Mouse (Mus musculus) small intestine, adult 2 months (tissue): ENCODE data around the gene Gtsf1. TPM values are rescaled to one million over a fixed set of nuclear protein-coding genes. Genes with fewer than 3 reads are reported as not detected.
A peak's percentile ranks its signal among the peaks of the same experiment; 100 is the strongest.

Source experiments
- H3K27ac ChIP-seq: fragments of 200-500 bp; 2 replicates; pipeline ENCODE4 v1.5.1; 2012; ENCODE audit warnings: low read depth, low read length, control low read depth, inconsistent platforms; ENCODE audit not compliant: insufficient read depth
- H3K27me3 ChIP-seq: fragments of 200-500 bp; 2 replicates; pipeline ENCODE4 v1.6.1; 2012; ENCODE audit warnings: mild to moderate bottlenecking, moderate library complexity, low read length, inconsistent platforms; ENCODE audit not compliant: control insufficient read depth, insufficient read depth
- H3K36me3 ChIP-seq: fragments of 200-500 bp; 2 replicates; pipeline ENCODE4 v1.6.1; 2012; ENCODE audit warnings: mild to moderate bottlenecking, low read length, control low read depth, inconsistent platforms; ENCODE audit not compliant: control insufficient read depth, insufficient read depth
- H3K4me1 ChIP-seq: fragments of 200-500 bp; 2 replicates; pipeline ENCODE4 v1.6.1; 2012; ENCODE audit warnings: low read length, inconsistent platforms, mixed read lengths; ENCODE audit not compliant: control insufficient read depth, insufficient read depth, insufficient read length
- H3K4me3 ChIP-seq: fragments of 200-500 bp; 2 replicates; pipeline ENCODE4 v1.5.1; 2012; ENCODE audit warnings: low read depth, mild to moderate bottlenecking, control low read depth, inconsistent platforms, low read length, moderate library complexity
- CTCF ChIP-seq: fragments of 200-500 bp; IDR thresholded peaks from 2 replicates; pipeline ENCODE4 v1.5.1; 2012; ENCODE audit warnings: low read depth, mild to moderate bottlenecking, control low read depth, inconsistent platforms, low read length, moderate library complexity, mixed read lengths; ENCODE audit not compliant: insufficient replicate concordance, insufficient read length; ENCODE audit errors: extremely low read depth
- POLR2A ChIP-seq: fragments of 200-500 bp; IDR thresholded peaks from 2 replicates; pipeline ENCODE4 v1.6.1; 2012; ENCODE audit warnings: low read depth, mild to moderate bottlenecking, control low read depth, inconsistent platforms, low read length, moderate library complexity
- WGBS: fragments of 180-500 bp; shearing (Covaris S2); methylation state at CpG from one replicate; pipeline ENCODE4 v1.1.7; 2018; 5-methylcytosine and 5-hydroxymethylcytosine counted together
- polyA plus RNA-seq: library from polyadenylated mRNA; depleted of rRNA; stranded (reverse); fragments of >200 nt; gene quantifications from 2 replicates; pipeline ENCODE4 v1.2.3, GENCODE M21; 2012

The Gtsf1 gene
- polyA plus RNA-seq, 1 experiment: not detected

GRCm38 (mm10) chr15:103377752-103378664 lies 52.3 kb downstream of the Gtsf1 start:
- Histone ChIP-seq H3K27me3 (no peaks in the 10 kb centered on the region), H3K4me3 (no peak overlapping the region), H3K36me3 (no peaks in the 10 kb centered on the region), H3K27ac (peak overlapping the region; percentile 40; the same call in 1 of the 2 replicates), H3K4me1 (no peaks in the 10 kb centered on the region; the same call in 1 of the 2 replicates)
- WGBS: 82% methylated on average over 3 of the region's 3 CpGs
- TF ChIP-seq CTCF (no peak), POLR2A (no peak)

GRCm38 (mm10) chr15:103376837-103377269 lies 53.4 kb downstream of the Gtsf1 start:
- no peaks in the 10 kb centered on the region; the same call in 1 of the 2 replicates for H3K4me1 ChIP-seq
- no peak overlapping the region for H3K4me3 ChIP-seq
- WGBS: 63% methylated on average over 8 of the region's 8 CpGs
- no peak for TF ChIP-seq CTCF
- no peak for TF ChIP-seq POLR2A
- no peaks in the 10 kb centered on the region for H3K36me3 ChIP-seq
- H3K27me3 ChIP-seq: no peaks in the 10 kb centered on the region
- H3K27ac ChIP-seq: no peak overlapping the region; the same call in 1 of the 2 replicates

GRCm38 (mm10) chr15:103375112-103375800 lies 55.0 kb downstream of the Gtsf1 start:
- Histone ChIP-seq H3K4me1 (no peaks in the 10 kb centered on the region; the same call in 1 of the 2 replicates), H3K4me3 (no peak overlapping the region), H3K27me3 (no peaks in the 10 kb centered on the region), H3K27ac (no peak overlapping the region), H3K36me3 (no peaks in the 10 kb centered on the region)
- TF ChIP-seq POLR2A (no peak), CTCF (no peak)
- 77% methylated on average over 4 of the region's 4 CpGs for WGBS

DNA sequence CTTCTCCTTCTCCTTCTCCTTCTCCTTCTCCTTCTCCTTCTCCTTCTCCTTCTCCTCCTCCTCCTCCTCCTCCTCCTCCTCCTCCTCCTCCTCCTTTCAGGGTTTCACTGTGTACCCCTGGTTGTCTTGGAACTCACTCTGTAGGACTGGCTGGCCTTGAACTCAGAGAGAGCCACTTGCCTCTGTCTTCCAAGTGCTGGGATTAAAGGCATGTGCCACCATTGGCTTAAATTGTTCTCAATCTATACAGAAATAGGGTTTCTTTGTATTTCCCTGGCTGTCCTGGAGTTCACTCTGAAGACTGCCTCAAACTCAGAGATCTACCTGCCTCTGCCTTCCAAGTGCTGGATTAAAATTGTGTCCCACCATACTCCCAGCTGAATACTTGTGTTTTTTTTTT lies 57.8 kb downstream of the Gtsf1 start:
- TF ChIP-seq POLR2A: no peak
- TF ChIP-seq CTCF: no peak
- no peaks in the 10 kb centered on the region for H3K27me3 ChIP-seq
- H3K27ac ChIP-seq: no peak overlapping the region
- H3K36me3 ChIP-seq: no peaks in the 10 kb centered on the region
- no peaks in the 10 kb centered on the region; the same call in 1 of the 2 replicates for H3K4me1 ChIP-seq
- no peak overlapping the region for H3K4me3 ChIP-seq

- Histone ChIP-seq H3K36me3 (no peaks in the 10 kb centered on the region), H3K4me3 (no peak overlapping the region), H3K4me1 (peaks cover 3% of the 10 kb centered on the region; the same call in 1 of the 2 replicates), H3K27me3 (0 out of 2 replicates have a peak, but pooled peaks cover 2% of the 10 kb centered on the region), H3K27ac (no peak overlapping the region)
- WGBS: 56% methylated on average over 1 of the region's 1 CpGs
- TF ChIP-seq CTCF (no peak), POLR2A (no peak)
Measured at GRCm38 (mm10) chr15:103371741-103372140, 58.5 kb downstream of the Gtsf1 start.

- Histone ChIP-seq H3K27me3 (0 out of 2 replicates have a peak, but pooled peaks cover 6% of the 10 kb centered on the region), H3K27ac (no peak overlapping the region), H3K36me3 (no peaks in the 10 kb centered on the region), H3K4me3 (no peak overlapping the region), H3K4me1 (peaks cover 3% of the 10 kb centered on the region; the same call in 1 of the 2 replicates)
- WGBS: 49% methylated on average over 2 of the region's 2 CpGs
- TF ChIP-seq POLR2A (no peak), CTCF (no peak)
Measured at GRCm38 (mm10) chr15:103371208-103371607, 59.1 kb downstream of the Gtsf1 start.
